Mouse (Mus musculus): Measurements from ENCODE around the gene Lrrc1. TPM values are rescaled to one million over a fixed set of nuclear protein-coding genes. Genes with fewer than 3 reads are reported as not detected.

Lrrc1 gene
- polyA plus RNA-seq, 1 experiment, result 4.4 TPM

DNA sequence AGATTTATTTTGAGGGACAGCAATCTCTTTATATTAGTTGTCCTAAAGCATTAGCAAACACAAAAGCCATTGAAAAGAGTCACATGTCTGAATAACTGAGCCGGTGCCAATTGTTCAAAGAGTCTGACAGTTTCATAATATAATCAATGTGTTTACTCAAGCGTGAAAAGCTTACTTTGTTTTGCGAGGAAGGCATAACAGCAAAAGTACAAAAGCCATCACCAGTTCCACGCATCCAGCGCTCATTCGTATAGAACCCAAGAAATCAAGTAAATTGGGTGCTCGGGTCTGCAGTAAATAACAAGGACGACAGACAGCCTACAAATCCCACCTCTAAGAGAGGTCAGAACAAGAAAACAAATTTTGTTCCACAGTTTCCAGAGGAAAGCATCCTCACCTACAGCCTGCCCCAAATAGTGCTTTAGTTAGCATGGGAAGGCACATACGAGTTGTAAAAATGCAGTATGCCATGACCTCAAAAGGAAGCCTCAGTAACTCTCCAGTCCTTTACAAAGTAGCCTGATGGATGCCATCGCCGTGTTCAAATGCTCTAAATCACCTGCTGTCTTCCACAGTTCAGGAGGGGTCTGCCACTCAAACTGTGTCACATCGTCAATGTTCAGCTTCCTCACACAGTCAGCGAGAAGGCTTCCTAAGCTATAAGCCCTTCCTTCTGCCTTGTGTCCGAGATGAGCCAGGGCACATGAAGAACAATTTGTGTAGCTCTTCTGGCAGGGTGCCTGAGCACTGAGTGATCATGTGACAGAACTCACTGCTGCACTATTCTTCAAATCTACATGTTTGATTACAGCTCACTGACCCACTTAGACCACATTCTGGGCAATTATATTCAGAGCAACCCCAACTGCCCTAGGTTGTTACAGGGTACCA is 41.9 kb downstream of the Lrrc1 start:
- Histone ChIP-seq H3K27me3 (ENCODE audit: control insufficient read depth, insufficient read depth, insufficient read length) (no peaks in the 10 kb centered on the region), H3K36me3 (ENCODE audit: control insufficient read depth, insufficient read depth) (no peaks in the 10 kb centered on the region), H3K79me2 (ENCODE audit: control insufficient read depth, insufficient read depth) (no peaks in the 10 kb centered on the region), H3ac (ENCODE audit: control insufficient read depth, insufficient read length, low read depth) (no peak overlapping the region), H3K79me3 (ENCODE audit: low read depth) (no peaks in the 10 kb centered on the region), H3K4me3 (ENCODE audit: insufficient read depth, poor library complexity, severe bottlenecking) (no peak overlapping the region)
- TF ChIP-seq USF1 (IDR thresholded peaks at IDR 0.05; ENCODE audit: low read depth) (no peak), MYOD1 (IDR thresholded peaks at IDR 0.05; ENCODE audit: control insufficient read depth, insufficient read length, low read depth) (no peak), MAX (IDR thresholded peaks at IDR 0.05) (no peak), CTCF (IDR thresholded peaks at IDR 0.05; ENCODE audit: control insufficient read depth, insufficient read depth, insufficient read length) (no peak), MYOG (IDR thresholded peaks at IDR 0.05; ENCODE audit: control insufficient read depth, extremely low read depth, insufficient read length) (no peak), CEBPB (IDR thresholded peaks at IDR 0.05; ENCODE audit: low read depth) (no peak), FOSL1 (IDR thresholded peaks at IDR 0.05; ENCODE audit: insufficient read depth, low read length, poor library complexity, severe bottlenecking) (no peak)

DNA sequence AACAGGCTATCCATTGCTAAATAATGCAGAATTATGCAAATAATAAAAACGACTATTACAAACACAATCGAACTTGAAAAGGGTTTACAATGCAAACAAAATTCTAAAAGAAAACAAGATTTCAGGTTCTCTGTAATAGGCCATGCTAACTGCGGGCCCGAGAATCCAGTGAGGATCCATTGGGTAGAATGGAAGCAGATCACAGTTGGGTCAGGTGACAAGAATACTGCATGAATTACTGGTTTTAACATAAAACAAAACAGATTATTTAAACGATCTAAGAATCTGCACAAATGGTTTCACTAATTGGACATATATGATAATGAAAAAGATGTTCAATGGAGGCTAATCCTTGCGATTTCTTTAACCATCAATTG is 42.5 kb downstream of the Lrrc1 start:
- no peak overlapping the region for H3ac ChIP-seq (ENCODE audit: control insufficient read depth, insufficient read length, low read depth)
- H3K79me3 ChIP-seq (ENCODE audit: low read depth), result no peaks in the 10 kb centered on the region

DNA sequence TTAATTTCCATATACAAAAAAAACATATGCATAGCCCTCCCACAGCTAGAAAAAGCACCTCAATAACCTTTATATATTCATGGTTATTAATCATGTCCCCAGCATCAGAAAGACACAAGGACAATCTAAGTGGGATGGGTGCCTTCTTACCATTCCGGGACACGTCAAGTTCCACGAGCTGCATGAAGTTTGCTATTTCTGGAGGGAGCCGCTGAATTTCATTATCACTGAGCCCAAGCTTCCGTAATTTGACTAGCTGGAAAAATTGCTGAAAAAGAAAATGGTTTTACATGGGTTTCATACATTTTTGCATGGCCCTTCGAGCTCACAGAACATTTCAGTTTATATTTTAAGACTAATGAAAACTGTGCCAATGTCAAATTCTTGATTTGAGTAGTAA is 45.6 kb downstream of the Lrrc1 start:
- H3K4me3 ChIP-seq (ENCODE audit: insufficient read depth, poor library complexity, severe bottlenecking), result no peak overlapping the region
- no peak overlapping the region for H3ac ChIP-seq (ENCODE audit: control insufficient read depth, insufficient read length, low read depth)
- no peaks in the 10 kb centered on the region for H3K36me3 ChIP-seq (ENCODE audit: control insufficient read depth, insufficient read depth)
- TF ChIP-seq USF1 (IDR thresholded peaks at IDR 0.05; ENCODE audit: low read depth), result no peak
- TF ChIP-seq MAX (IDR thresholded peaks at IDR 0.05), result no peak
- no peak for TF ChIP-seq CTCF (IDR thresholded peaks at IDR 0.05; ENCODE audit: control insufficient read depth, insufficient read depth, insufficient read length)
- no peak for TF ChIP-seq FOSL1 (IDR thresholded peaks at IDR 0.05; ENCODE audit: insufficient read depth, low read length, poor library complexity, severe bottlenecking)
- no peak for TF ChIP-seq MYOG (IDR thresholded peaks at IDR 0.05; ENCODE audit: control insufficient read depth, extremely low read depth, insufficient read length)
- TF ChIP-seq MYOD1 (IDR thresholded peaks at IDR 0.05; ENCODE audit: control insufficient read depth, insufficient read length, low read depth), result no peak
- no peaks in the 10 kb centered on the region for H3K79me3 ChIP-seq (ENCODE audit: low read depth)
- no peaks in the 10 kb centered on the region for H3K27me3 ChIP-seq (ENCODE audit: control insufficient read depth, insufficient read depth, insufficient read length)
- no peaks in the 10 kb centered on the region for H3K79me2 ChIP-seq (ENCODE audit: control insufficient read depth, insufficient read depth)

More for the DNA sequence above, 42.5 kb downstream of the Lrrc1 start:
- Histone ChIP-seq H3K4me3 (ENCODE audit: insufficient read depth, poor library complexity, severe bottlenecking) (no peak overlapping the region), H3K27me3 (ENCODE audit: control insufficient read depth, insufficient read depth, insufficient read length) (no peaks in the 10 kb centered on the region), H3K79me2 (ENCODE audit: control insufficient read depth, insufficient read depth) (no peaks in the 10 kb centered on the region), H3K36me3 (ENCODE audit: control insufficient read depth, insufficient read depth) (no peaks in the 10 kb centered on the region)
- TF ChIP-seq MYOG (IDR thresholded peaks at IDR 0.05; ENCODE audit: control insufficient read depth, extremely low read depth, insufficient read length) (no peak), CTCF (IDR thresholded peaks at IDR 0.05; ENCODE audit: control insufficient read depth, insufficient read depth, insufficient read length) (no peak), USF1 (IDR thresholded peaks at IDR 0.05; ENCODE audit: low read depth) (no peak), MAX (IDR thresholded peaks at IDR 0.05) (no peak), CEBPB (IDR thresholded peaks at IDR 0.05; ENCODE audit: low read depth) (no peak), FOSL1 (IDR thresholded peaks at IDR 0.05; ENCODE audit: insufficient read depth, low read length, poor library complexity, severe bottlenecking) (no peak), MYOD1 (IDR thresholded peaks at IDR 0.05; ENCODE audit: control insufficient read depth, insufficient read length, low read depth) (no peak)

DNA sequence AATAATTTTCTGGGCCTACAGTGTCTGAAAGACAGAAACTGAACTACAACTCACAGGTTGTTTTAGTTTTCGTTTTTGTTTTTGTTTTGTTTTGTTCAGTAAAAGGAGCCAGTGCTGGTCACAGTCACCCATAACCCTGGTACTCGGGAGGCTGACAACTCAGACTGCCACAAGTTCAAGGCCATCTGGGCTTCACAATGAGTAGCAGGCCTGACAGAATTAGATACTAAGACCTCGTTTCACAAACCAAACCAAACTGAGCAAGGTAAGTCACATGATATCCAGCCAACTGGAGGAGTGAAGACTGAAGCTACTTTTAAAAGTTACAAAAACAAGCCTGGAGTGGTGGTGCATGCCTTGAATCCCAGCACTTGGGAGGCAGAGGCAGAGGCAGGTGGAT is 46.3 kb downstream of the Lrrc1 start:
- TF ChIP-seq MYOD1 (IDR thresholded peaks at IDR 0.05; ENCODE audit: control insufficient read depth, insufficient read length, low read depth), result no peak
- no peak for TF ChIP-seq MAX (IDR thresholded peaks at IDR 0.05)
- no peak for TF ChIP-seq MYOG (IDR thresholded peaks at IDR 0.05; ENCODE audit: control insufficient read depth, extremely low read depth, insufficient read length)
- Histone ChIP-seq H3K79me2 (ENCODE audit: control insufficient read depth, insufficient read depth) (no peaks in the 10 kb centered on the region), H3ac (ENCODE audit: control insufficient read depth, insufficient read length, low read depth) (no peak overlapping the region), H3K79me3 (ENCODE audit: low read depth) (no peaks in the 10 kb centered on the region), H3K27me3 (ENCODE audit: control insufficient read depth, insufficient read depth, insufficient read length) (no peaks in the 10 kb centered on the region), H3K4me3 (ENCODE audit: insufficient read depth, poor library complexity, severe bottlenecking) (no peak overlapping the region), H3K36me3 (ENCODE audit: control insufficient read depth, insufficient read depth) (no peaks in the 10 kb centered on the region)

DNA sequence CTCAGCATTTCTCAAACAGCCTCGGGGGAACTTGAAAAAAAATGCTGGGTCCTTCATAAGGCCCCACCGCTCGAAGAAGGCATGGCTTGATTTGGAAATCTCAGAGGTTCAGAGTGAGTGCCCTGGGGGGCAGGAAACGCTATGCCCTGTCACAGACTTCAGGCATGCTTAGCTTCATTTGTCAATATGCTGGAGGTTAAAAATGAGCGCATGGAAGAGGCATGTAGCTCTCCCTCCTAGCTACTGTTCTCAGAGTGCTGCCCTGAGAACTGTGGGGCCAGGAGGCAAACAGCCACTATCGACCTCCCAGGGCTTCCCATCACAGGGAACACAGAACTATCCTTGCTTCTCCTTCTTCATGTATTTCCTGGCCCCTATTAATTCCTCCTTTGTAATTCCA is 47.5 kb downstream of the Lrrc1 start:
- TF ChIP-seq MYOG (IDR thresholded peaks at IDR 0.05; ENCODE audit: control insufficient read depth, extremely low read depth, insufficient read length) (no peak), MAX (IDR thresholded peaks at IDR 0.05) (no peak), CEBPB (IDR thresholded peaks at IDR 0.05; ENCODE audit: low read depth) (no peak)
- Histone ChIP-seq H3K79me3 (ENCODE audit: low read depth) (no peaks in the 10 kb centered on the region), H3K27me3 (ENCODE audit: control insufficient read depth, insufficient read depth, insufficient read length) (no peaks in the 10 kb centered on the region)

DNA sequence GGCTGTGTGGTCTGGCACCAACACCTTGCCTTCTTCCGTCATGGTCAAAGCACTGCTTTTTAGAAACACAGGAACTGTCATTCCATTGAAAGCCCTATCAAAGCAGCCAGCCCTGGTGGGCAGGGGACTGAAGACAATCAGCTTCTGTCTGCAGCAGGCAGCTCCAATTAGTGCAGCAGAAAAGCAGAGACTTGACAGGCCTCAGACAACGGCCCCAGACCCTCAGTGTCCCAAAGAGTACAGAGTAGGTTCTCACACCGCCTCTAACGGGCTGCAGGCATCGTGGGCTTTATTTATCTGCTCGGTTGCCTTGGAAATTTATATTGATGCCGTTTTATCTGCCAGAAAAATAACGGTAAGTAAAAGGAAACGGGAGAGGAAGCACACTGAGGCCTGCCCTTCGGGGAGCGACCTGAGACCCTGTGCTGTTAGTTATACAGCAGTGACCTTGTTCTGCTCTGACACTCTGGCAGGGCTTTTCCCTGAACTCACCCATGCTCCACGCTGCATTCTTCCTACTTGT is 48.1 kb downstream of the Lrrc1 start:
- Histone ChIP-seq H3ac (ENCODE audit: control insufficient read depth, insufficient read length, low read depth) (no peak overlapping the region), H3K79me2 (ENCODE audit: control insufficient read depth, insufficient read depth) (no peaks in the 10 kb centered on the region), H3K4me3 (ENCODE audit: insufficient read depth, poor library complexity, severe bottlenecking) (no peak overlapping the region), H3K36me3 (ENCODE audit: control insufficient read depth, insufficient read depth) (no peaks in the 10 kb centered on the region), H3K79me3 (ENCODE audit: low read depth) (no peaks in the 10 kb centered on the region), H3K27me3 (ENCODE audit: control insufficient read depth, insufficient read depth, insufficient read length) (no peaks in the 10 kb centered on the region)
- no peak for TF ChIP-seq MYOD1 (IDR thresholded peaks at IDR 0.05; ENCODE audit: control insufficient read depth, insufficient read length, low read depth)
- no peak for TF ChIP-seq MAX (IDR thresholded peaks at IDR 0.05)
- no peak for TF ChIP-seq USF1 (IDR thresholded peaks at IDR 0.05; ENCODE audit: low read depth)
- no peak for TF ChIP-seq CEBPB (IDR thresholded peaks at IDR 0.05; ENCODE audit: low read depth)
- TF ChIP-seq CTCF (IDR thresholded peaks at IDR 0.05; ENCODE audit: control insufficient read depth, insufficient read depth, insufficient read length), result no peak
- TF ChIP-seq MYOG (IDR thresholded peaks at IDR 0.05; ENCODE audit: control insufficient read depth, extremely low read depth, insufficient read length), result no peak
- TF ChIP-seq FOSL1 (IDR thresholded peaks at IDR 0.05; ENCODE audit: insufficient read depth, low read length, poor library complexity, severe bottlenecking), result no peak

More for the DNA sequence above, 47.5 kb downstream of the Lrrc1 start:
- no peak overlapping the region for H3K4me3 ChIP-seq (ENCODE audit: insufficient read depth, poor library complexity, severe bottlenecking)
- H3K36me3 ChIP-seq (ENCODE audit: control insufficient read depth, insufficient read depth), result no peaks in the 10 kb centered on the region
- H3ac ChIP-seq (ENCODE audit: control insufficient read depth, insufficient read length, low read depth), result no peak overlapping the region
- H3K79me2 ChIP-seq (ENCODE audit: control insufficient read depth, insufficient read depth), result no peaks in the 10 kb centered on the region
